Mouse (Mus musculus) stomach, embryonic 16.5 days (tissue): ENCODE data around the gene Gm20517. TPM values are rescaled to one million over a fixed set of nuclear protein-coding genes. Genes with fewer than 3 reads are reported as not detected.

Experiments
- ATAC-seq: fragments of 200-750 bp; cut with Nextera tagmentation; 2 replicates; pipeline ENCODE4 v1.8.0; 2017; ENCODE audit warnings: moderate number of reproducible peaks, moderate TSS enrichment; ENCODE audit not compliant: insufficient read depth, low FRiP score
- H3K27ac ChIP-seq: fragments of 300-500 bp; sonication (generic); 2 replicates; pipeline ENCODE4 v1.5.1; 2014; ENCODE audit warnings: low read length
- H3K27me3 ChIP-seq: fragments of 300-500 bp; sonication (generic); 2 replicates; pipeline ENCODE4 v1.6.1; 2014; ENCODE audit warnings: low read length, control low read depth, mixed read lengths; ENCODE audit not compliant: control insufficient read depth, insufficient read depth
- H3K36me3 ChIP-seq: fragments of 300-500 bp; sonication (generic); 2 replicates; pipeline ENCODE4 v1.6.1; 2014; ENCODE audit warnings: low read length; ENCODE audit not compliant: control insufficient read depth, insufficient read depth
- H3K4me1 ChIP-seq: fragments of 300-500 bp; sonication (generic); 2 replicates; pipeline ENCODE4 v1.6.1; 2014; ENCODE audit warnings: low read length, control low read depth, mixed read lengths; ENCODE audit not compliant: control insufficient read depth, insufficient read depth
- H3K4me2 ChIP-seq: fragments of 300-500 bp; sonication (generic); 2 replicates; pipeline ENCODE4 v1.6.1; 2014; ENCODE audit warnings: low read depth, low read length, mixed read lengths
- H3K4me3 ChIP-seq: fragments of 300-500 bp; sonication (generic); replicated peaks from 2 replicates; pipeline ENCODE4 v1.5.1; 2014; ENCODE audit warnings: mild to moderate bottlenecking, low read length
- H3K9ac ChIP-seq: fragments of 300-500 bp; sonication (generic); 2 replicates; pipeline ENCODE4 v1.6.1; 2014; ENCODE audit warnings: low read length
- H3K9me3 ChIP-seq: fragments of 300-500 bp; sonication (generic); replicated peaks from 2 replicates; pipeline ENCODE4 v1.6.1; 2016; ENCODE audit warnings: low read length, control low read depth; ENCODE audit not compliant: control insufficient read depth
- WGBS: fragments of 180-500 bp; shearing (Covaris S2); extraction: QIAGEN DNeasy Blood & Tissue Kit; methylation state at CpG from one replicate; pipeline ENCODE4 v1.1.7; 2014; 5-methylcytosine and 5-hydroxymethylcytosine counted together
- polyA plus RNA-seq: library from polyadenylated mRNA; unstranded; fragments of >200 nt; fragmentation: Nextera tagmentation; extraction: Ambion mirVana; gene quantifications from 2 replicates; pipeline ENCODE4 v1.2.1, GENCODE M21; 2015

Gene Gm20517
- polyA plus RNA-seq, 1 experiment from 2014 or later, result 0.89 TPM

DNA sequence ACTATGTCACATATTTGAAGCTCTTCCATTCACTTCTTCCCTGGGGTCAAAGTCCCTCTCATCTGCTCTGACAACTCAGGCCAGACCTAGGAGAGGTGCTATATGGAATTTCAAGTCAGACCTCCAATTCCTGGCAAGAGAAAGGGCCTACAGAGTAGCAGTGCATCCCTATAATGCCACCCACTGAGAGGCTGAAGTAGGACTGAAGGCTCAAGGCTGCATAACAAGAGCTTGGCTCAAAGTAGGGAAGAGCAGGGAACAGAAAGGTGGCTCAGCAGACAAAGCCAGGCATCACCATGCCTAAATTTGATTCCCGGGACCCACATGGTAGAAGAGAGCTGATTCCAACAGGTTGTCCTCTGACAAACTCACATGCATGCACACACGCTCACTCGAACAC, 80.3 kb downstream of the Gm20517 start:
- 89% methylated on average over 3 of the region's 3 CpGs for WGBS
- no peak for ATAC-seq
- H3K4me2 ChIP-seq, result no peak overlapping the region

DNA sequence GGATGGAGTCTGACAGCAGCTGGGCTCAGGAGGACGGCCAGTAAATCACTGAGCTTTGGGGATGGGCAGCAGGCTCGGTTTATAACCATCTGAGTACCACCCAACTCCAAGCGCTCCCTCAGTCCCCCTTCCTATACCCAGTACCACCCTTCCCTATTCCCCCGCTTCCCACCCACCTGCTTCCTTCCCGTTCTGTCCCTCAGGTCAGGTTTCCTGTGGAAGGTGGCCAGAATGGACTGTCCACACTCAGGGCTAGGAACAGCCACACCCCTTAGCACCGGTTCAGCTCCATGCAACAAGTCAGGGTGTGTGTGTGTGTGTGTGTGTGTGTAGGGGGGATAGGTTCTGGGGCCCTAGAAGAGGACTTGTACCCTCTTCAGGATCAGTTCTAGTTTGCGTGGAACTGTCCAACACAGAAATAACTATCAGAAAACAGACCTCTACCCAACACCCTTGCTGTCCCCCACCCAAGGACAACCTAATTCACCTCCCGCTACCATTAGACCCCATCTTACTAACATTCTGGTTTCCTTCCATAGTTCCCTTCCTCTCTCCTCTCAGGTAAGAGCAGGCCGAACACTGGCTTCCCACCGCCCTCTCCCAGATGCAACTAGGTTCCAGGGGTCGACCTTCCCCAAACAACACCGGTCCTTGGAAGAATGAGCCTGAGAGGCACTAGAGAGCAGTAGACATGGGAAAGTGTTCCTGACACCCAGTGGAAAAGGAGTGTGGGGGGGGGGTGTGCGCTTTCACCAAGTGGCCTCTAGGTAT, 82.5 kb downstream of the Gm20517 start:
- Histone ChIP-seq H3K27ac (no peak overlapping the region; the same call in 1 of the 2 replicates), H3K4me1 (peaks cover 21% of the 10 kb centered on the region), H3K4me3 (peak overlapping the region; percentile 77), H3K9ac (peak overlapping the region; percentile 90), H3K27me3 (no peaks in the 10 kb centered on the region), H3K36me3 (no peaks in the 10 kb centered on the region), H3K4me2 (peak overlapping the region; percentile 97), H3K9me3 (no peaks in the 10 kb centered on the region)
- peak; percentile 4; the same call in 1 of the 2 replicates for ATAC-seq
- WGBS, result 39% methylated on average over 13 of the region's 13 CpGs

More for the DNA sequence above, 80.3 kb downstream of the Gm20517 start:
- Histone ChIP-seq H3K9ac (no peak overlapping the region), H3K4me3 (no peak overlapping the region), H3K27me3 (no peaks in the 10 kb centered on the region), H3K27ac (no peak overlapping the region), H3K4me1 (peaks cover 28% of the 10 kb centered on the region), H3K36me3 (no peaks in the 10 kb centered on the region), H3K9me3 (no peaks in the 10 kb centered on the region)

DNA sequence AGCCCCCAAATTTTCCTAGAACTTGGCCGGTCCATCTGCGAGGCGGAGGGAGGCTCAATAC, 82.9 kb downstream of the Gm20517 start, which contains the start of gene Gm21981:
Gene Gm21981, minus strand, starts transcription at position 14 of the 61 bp plus-strand sequence.
- ATAC-seq, result no peak
- Histone ChIP-seq H3K27ac (peak within 1 kb of the TSS; percentile 64), H3K4me1 (peaks cover 19% of the 10 kb centered on the region), H3K4me3 (peak within 1 kb of the TSS; percentile 77), H3K4me2 (peak within 1 kb of the TSS; percentile 97), H3K36me3 (no peaks in the 10 kb centered on the region), H3K9me3 (no peaks in the 10 kb centered on the region), H3K9ac (peak within 1 kb of the TSS; percentile 90), H3K27me3 (no peaks in the 10 kb centered on the region)
- WGBS, result 0% methylated on average over 3 of the region's 3 CpGs

DNA sequence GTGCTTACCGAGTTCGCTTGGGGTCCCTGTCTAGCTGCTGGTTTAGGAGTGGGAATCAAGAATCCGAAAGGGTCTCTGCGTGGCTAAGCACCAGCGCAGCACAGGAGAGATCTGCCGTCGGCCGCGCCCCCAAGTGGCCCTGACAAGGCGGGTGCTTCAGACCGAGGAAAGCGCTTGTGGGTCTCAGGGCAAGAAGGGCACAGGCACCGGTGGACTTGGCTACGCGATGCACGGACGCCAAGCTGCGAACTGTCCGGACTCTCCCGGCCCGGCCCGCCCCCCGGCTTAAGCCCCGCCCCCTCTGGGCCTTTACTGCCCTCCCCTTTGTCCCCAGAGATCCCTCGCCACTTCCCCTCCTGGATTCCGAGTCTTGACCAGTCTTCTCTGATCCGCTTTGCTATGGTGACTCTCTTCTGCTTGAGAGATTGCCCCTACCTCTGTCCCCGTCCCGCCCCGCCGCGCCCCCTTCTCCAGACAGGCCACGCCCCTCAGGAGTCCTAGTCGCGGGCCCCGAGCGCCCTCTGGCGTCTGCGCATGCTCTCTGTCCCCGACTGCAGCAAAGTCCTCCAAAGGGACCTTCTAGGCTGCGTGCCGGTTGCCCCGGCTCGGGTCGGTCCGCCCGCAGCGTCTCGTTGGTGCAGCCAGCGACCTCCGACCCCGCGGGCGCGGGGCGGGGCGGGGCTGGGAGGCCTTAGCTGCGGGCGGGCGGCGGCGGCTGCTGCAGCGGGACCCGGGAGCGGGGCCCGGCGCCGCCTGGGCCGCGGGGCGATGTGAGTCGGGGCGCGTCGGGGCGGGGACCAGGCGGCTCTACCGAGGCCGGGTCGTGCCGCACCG, 83.3 kb downstream of the Gm20517 start, which contains the start of gene Prickle4:
Gene Prickle4, minus strand, starts transcription at position 234 of the 834 bp plus-strand sequence.
- Histone ChIP-seq H3K9me3 (no peaks in the 10 kb centered on the region), H3K27ac (peak within 1 kb of the TSS; percentile 64), H3K36me3 (no peaks in the 10 kb centered on the region), H3K27me3 (no peaks in the 10 kb centered on the region), H3K4me2 (peak within 1 kb of the TSS; percentile 97), H3K9ac (peak within 1 kb of the TSS; percentile 90), H3K4me1 (peaks cover 15% of the 10 kb centered on the region), H3K4me3 (peak within 1 kb of the TSS; percentile 77)
- WGBS, result under 1% methylated on average over 67 of the region's 82 CpGs
- peak; percentile 95 for ATAC-seq

DNA sequence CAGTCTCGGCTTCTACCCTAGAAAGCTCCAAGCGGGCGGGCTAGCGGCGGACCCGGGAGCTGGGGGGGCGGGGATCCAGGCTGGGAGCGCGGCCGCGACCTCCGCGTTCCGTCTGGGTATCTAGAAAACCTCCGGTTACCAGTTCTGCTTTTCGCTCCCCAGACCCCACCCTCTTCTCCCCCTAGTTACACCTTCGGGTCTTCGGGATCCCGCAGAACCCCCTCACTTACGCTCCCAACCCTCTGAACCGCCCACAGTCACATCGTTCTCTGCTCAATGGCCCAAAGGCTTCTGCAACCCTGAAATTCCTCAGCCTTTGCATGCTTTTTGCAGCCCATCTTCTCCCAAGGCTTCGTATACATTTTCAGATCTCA, 83.9 kb downstream of the Gm20517 start:
- peak overlapping the region; percentile 77 for H3K4me3 ChIP-seq
- H3K27me3 ChIP-seq, result no peaks in the 10 kb centered on the region
- H3K4me2 ChIP-seq, result peak overlapping the region; percentile 97
- H3K36me3 ChIP-seq, result no peaks in the 10 kb centered on the region
- H3K9me3 ChIP-seq, result no peaks in the 10 kb centered on the region
- no peak; the same call in 1 of the 2 replicates for ATAC-seq
- H3K27ac ChIP-seq, result no peak overlapping the region
- peak overlapping the region; percentile 90 for H3K9ac ChIP-seq
- 0% methylated on average over 22 of the region's 23 CpGs for WGBS
- H3K4me1 ChIP-seq, result peaks cover 13% of the 10 kb centered on the region

DNA sequence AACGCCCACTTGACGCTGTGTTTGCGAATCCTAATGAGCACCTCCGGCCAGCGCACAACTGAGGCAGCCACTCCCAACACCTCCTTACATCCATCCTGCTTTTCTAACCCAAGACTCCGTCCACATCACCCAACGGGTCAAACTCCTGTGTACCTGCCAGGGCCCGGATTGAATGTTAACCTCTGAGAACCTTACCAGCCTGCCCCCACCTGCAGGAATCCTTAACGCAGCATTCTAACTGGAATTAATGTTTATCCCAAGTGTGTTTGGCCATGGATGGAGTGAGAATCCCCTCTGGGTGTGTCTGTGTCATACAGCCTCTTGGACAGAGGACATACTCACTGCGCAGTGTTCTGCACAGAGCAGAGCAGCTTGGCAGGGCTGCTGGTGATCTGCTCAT, 86.8 kb downstream of the Gm20517 start:
- Histone ChIP-seq H3K27ac (no peak overlapping the region), H3K9me3 (no peaks in the 10 kb centered on the region), H3K36me3 (no peaks in the 10 kb centered on the region), H3K4me1 (peaks cover 13% of the 10 kb centered on the region), H3K27me3 (no peaks in the 10 kb centered on the region), H3K4me2 (no peak overlapping the region), H3K4me3 (no peak overlapping the region), H3K9ac (no peak overlapping the region)
- no peak for ATAC-seq
- 86% methylated on average over 10 of the region's 10 CpGs for WGBS

DNA sequence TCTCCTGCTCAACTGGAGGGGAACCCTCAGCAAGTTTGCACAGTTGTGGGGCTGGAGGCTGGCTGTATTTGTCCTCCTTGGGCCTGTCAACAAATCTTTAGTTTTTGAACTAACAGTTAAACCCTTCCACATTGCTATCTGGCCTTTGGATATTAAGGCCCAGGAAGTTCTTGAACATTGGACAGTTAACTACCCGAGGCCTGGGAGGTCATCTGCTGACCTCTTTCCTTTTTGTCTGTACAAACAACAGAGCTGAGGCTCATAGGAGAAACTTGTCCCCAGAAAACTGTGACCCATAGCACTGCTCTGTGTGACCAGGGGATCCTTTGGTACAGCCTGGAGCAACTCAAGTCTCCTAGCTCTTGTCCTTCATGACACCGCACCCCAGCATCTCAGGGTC, 87.7 kb downstream of the Gm20517 start:
- no peaks in the 10 kb centered on the region for H3K36me3 ChIP-seq
- no peaks in the 10 kb centered on the region for H3K9me3 ChIP-seq
- no peak overlapping the region for H3K4me2 ChIP-seq
- no peaks in the 10 kb centered on the region for H3K27me3 ChIP-seq
- H3K9ac ChIP-seq, result no peak overlapping the region
- ATAC-seq, result no peak
- peaks cover 9% of the 10 kb centered on the region for H3K4me1 ChIP-seq
- no peak overlapping the region for H3K4me3 ChIP-seq
- WGBS, result 66% methylated on average over 2 of the region's 2 CpGs
- no peak overlapping the region for H3K27ac ChIP-seq

DNA sequence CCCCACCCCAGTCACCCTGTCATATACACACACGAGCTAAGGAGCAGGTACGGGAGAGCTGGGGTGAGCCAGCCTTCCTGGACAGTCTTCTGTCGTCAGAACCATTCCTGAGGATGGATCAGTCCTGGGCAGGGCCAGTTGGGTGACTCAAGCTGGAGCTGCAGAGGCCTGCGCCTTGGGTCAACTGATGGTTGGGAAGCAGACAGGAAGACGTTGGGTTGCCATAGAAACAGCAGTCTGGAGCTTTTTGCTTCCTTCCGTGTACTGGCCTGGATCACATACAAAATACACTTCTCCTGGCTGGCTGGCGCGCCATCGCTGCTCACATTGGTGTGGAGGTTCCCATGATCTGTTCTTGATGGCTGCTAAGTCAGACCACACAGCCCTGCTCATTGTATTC, 90.4 kb downstream of the Gm20517 start:
- Histone ChIP-seq H3K36me3 (no peaks in the 10 kb centered on the region), H3K27me3 (no peaks in the 10 kb centered on the region), H3K9me3 (no peaks in the 10 kb centered on the region), H3K4me2 (no peak overlapping the region), H3K9ac (no peak overlapping the region), H3K4me1 (peaks cover 3% of the 10 kb centered on the region; the same call in 1 of the 2 replicates), H3K4me3 (no peak overlapping the region), H3K27ac (no peak overlapping the region)
- WGBS, result 68% methylated on average over 9 of the region's 9 CpGs
- ATAC-seq, result no peak

DNA sequence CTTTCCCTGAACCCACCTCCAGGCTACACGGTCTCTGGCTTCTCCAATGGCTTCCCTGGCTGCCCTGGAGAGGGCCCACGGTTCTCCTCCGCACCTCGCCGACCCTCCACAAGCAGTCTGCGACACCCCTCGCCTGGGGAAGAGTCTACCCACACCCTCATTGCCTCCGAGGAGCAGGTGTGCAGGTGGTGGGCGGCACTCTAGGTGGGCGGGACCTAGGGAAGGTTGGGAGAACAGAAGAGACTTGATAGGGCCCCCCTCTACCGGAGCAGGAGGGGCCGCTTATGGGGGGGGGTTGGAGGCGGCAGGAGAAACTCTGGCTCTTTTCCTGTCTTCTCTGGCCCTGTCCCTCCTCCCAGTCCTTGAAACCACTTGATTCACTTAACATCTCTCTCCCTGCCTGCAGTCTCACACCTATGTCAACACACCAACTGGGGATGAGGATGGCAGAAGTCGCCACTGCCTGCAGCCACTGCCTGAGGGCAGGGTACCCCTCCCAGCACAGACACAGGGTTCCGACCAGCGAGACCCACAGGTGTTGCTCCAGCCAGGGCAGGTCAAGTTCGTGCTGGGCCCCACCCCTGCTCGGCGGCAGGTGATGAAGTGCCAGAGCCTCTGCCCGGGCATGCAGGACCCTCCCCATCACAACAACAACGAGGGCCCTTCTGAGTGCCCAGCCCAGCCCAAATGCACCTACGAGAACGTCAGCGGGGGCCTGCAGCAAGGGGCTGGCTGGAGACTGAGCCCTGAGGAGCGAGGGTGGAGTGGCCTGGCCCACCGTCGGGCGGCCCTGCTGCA, 91.4 kb downstream of the Gm20517 start:
- no peak for ATAC-seq
- Histone ChIP-seq H3K4me3 (no peak overlapping the region), H3K27me3 (no peaks in the 10 kb centered on the region), H3K27ac (no peak overlapping the region), H3K4me1 (peaks cover 6% of the 10 kb centered on the region; the same call in 1 of the 2 replicates), H3K9me3 (no peaks in the 10 kb centered on the region), H3K9ac (no peak overlapping the region), H3K4me2 (no peak overlapping the region), H3K36me3 (no peaks in the 10 kb centered on the region)
- 39% methylated on average over 28 of the region's 28 CpGs for WGBS
